Mouse (Mus musculus) CD4-positive, CD25-positive, alpha-beta regulatory T cell, adult 4 months (primary cell): ENCODE data around the gene Mtus2. TPM values are rescaled to one million over a fixed set of nuclear protein-coding genes. Genes with fewer than 3 reads are reported as not detected.

ENCODE experiments used
- ATAC-seq: one replicate; pipeline ENCODE4 v1.8.0; 2017
- polyA plus RNA-seq, 2 experiments: library from polyadenylated mRNA; unstranded; fragments of 100-300 nt; shearing (Covaris generic); gene quantifications; one replicate each; pipeline ENCODE4 v1.2.1; 2017

Mtus2 gene
- polyA plus RNA-seq, 2 experiments from 2014 or later: 5.2 TPM

DNA sequence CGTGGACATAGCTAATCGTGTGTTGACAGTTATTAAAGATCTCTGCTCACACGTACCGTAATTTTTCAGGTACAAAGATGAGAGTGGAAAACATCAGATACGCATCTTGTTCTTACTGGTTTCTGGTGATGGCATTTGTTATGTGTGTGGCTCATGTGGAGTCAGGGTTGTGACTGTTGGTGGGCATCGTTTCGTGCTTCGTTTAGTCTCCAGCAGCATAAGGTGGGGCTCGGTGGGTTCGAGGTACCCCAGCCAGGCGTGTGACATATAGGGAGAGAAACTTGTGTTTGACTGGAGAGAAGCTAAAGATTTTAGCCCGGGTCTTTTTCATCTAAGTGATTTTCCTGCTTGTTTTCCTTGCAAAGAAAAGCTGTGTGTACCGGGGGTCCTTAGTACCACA is 1.4 kb downstream of the Mtus2 start:
- no peak for ATAC-seq

- no peak for ATAC-seq
Measured at GRCm38 (mm10) chr5:147959088-147959487, 2.0 kb downstream of the Mtus2 start.

DNA sequence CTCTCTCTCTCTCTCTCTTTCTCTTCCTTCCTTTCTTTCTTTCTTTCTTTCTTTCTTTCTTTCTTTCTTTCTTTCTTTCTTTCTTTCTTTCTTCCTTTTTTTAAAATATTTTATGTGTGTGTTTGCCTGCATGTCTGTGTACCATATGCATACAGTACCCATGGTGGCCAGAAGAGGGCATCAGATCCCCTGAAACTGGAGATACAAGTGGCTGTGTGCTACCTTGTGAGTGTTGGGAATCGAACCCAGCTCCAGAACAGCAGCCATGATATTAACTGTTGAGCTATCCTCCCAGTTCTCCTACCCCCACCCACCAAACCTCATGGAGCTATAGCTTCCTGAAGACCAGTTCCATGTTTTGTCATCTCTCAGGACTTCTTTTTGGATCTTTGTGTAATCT is 3.7 kb downstream of the Mtus2 start:
- no peak for ATAC-seq

DNA sequence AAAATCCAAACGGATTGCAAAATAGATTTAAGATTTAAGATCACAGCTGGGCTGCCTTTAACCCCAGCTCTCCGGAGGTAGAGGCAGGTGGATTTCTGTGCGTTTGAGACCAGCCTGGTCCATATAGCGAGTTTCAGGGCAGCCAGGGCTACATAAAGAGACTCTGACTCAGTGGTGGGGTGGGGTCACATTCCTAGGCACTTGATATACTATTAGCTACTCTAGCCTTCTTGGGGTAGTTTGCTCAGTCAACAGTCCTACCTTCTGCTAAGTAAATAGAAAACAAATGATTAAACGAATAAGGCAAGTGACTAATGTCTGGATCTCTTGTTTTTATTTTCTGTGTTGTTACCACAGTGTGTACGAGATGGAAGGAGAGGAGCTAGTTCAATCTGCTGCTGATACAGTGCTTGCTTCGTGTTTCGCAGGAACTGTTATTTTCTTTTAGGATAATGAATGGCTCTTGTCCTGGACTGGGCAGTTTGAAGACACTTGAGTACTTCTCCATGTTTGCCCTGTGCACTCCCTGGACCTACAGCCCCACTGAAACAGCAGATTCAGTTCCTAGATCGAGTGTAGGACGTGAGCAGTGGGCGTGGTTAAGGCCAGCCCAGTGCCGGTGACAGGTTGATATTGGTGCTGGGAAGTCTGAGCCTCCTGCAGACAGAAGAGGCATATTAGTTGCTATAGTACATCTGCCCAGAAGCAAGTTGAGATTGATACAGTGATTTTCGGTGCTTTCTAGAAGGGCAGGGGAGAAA is 6.9 kb downstream of the Mtus2 start:
- no peak for ATAC-seq

GRCm38 (mm10) chr5:147964776-147965175 is 7.7 kb downstream of the Mtus2 start:
- ATAC-seq: no peak

DNA sequence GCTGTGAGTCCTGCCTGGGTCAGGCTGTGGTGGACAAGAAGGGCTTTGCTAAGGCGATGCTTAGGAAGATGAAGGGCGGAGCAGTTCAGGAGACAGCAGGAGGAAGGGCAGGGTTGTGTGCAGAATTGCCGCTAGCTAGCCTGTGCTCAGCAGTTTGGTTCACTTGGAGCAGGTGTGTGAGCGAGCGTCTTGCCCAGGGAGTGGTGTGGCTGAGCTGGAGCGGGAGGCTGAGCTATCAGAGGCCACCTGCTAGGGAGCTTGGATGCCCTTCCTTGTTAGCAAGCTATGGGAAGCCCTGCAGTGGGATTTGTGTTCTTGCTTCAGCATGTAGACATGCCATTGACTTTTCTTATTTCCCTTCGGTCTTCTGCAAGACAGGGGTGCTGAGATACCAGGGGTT is 9.5 kb downstream of the Mtus2 start:
- ATAC-seq: no peak

DNA sequence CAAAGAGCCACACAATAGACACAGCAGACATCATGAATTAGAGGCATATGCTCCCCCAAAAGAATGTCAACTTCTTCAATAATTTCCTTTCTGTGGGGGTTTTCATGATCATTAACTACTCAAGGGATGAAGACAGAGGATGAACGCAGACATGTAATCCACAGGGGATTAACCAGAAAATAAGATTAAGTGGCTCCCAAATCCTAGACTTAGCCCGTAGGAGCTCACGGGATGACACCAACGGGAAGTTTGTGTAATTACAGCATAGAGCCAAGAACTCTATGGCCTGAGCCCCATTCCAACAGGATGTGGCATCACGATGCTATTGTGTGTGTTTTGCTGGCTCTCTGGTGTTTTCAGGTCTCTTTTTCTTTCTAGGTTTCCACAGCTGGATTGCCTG is 12.4 kb downstream of the Mtus2 start:
- ATAC-seq: no peak

DNA sequence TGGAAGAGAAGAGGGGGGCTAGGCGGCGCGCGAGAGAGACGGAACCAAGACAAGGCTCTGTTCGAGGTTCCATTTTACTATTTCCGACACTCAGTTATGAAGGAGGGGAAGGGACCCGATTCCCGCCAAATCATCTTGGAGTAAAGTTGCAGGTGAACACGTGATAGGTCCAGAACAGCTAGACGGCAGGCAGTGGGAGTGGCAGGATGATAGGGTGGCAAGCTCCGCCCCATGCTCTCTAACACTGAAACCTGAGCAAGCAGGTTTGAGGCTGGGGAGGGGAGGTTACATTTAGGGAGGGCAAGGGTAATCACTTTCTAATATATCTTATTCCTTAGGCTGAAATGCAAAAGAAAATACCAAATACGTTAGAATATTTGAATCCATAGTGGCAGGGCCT is 18.9 kb downstream of the Mtus2 start:
- ATAC-seq: no peak

- ATAC-seq: no peak
Measured at GRCm38 (mm10) chr5:147980606-147981005, 23.5 kb downstream of the Mtus2 start.

- ATAC-seq: no peak
Measured at GRCm38 (mm10) chr5:147990289-147990688, 33.2 kb downstream of the Mtus2 start.

GRCm38 (mm10) chr5:147990775-147991174 is 33.7 kb downstream of the Mtus2 start:
- ATAC-seq: no peak

DNA sequence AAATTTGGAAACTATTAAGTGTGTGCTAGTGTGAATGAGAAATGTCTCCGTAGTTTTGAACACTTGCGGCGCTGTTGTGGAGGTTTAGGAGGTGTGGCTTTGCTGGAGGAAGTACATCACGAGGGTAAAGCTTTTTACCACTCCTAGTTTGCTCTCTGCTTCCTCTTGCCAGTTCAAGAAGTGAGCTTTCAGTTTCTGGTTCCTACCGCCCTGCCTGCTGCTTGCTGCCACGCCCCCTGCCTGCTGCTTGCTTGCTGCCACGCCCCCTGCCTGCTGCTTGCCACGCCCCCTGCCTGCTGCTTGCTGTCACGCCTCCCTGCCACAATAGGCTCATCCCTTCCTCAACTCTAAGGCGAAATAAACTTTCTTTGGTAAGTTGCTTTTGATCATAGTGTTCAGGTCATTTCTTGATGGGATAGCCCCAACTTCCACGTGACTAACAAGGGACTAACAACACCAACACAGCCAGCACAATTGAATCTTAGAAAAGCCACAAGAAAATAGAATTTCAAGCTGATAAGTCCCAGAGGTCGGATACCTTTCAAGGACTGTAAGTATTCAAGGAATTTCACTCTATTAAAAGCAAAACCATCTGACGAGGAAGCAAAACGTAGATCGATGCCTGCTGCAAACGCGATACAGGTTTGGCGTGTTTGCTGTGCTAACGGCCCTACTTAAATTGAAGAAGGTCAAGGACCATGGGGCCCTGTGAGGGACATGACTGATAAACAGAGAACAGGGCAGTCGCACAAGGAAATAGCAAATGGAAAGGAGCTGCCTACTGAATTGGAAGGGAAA is 35.7 kb downstream of the Mtus2 start:
- ATAC-seq: no peak

- ATAC-seq: no peak
Measured at GRCm38 (mm10) chr5:148005263-148005662, 48.1 kb downstream of the Mtus2 start.

- no peak for ATAC-seq
Measured at GRCm38 (mm10) chr5:148012156-148012555, 55.0 kb downstream of the Mtus2 start.

DNA sequence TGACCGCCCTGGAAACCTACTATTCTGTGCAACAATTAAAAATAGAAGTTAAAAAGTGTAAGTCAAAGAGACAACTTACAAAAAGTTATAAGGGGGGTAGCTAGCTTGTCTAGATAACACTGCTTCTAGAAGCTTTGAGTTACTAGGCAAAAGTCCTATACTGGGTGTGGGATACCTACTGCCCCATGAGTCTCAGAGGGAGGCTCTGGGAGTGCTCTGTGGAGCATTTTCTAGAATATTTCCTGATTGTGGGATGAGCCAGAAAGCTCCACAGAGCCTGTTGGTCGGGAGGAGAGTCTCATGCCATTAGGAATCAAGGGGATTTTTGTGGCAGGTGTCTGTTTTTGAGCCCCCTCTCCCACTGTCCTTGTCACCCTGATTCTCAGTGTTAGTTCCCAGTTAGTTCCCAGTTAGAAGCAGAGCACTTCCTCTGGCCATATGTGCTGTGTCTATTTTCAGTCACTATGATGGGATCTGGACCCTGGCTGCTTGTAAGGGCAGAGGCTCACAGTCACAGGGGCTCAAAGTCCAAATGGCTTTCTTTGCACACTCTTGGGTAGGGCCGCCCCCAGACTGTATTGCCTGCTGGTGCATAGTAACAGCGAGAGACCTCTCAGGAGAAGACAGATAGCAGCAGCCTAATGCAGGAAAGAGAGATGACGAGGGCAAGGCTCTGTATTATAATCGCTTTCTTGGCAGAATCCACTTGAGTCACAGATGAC is 57.2 kb downstream of the Mtus2 start:
- ATAC-seq: no peak

- ATAC-seq: no peak
Measured at GRCm38 (mm10) chr5:148015383-148015782, 58.3 kb downstream of the Mtus2 start.

DNA sequence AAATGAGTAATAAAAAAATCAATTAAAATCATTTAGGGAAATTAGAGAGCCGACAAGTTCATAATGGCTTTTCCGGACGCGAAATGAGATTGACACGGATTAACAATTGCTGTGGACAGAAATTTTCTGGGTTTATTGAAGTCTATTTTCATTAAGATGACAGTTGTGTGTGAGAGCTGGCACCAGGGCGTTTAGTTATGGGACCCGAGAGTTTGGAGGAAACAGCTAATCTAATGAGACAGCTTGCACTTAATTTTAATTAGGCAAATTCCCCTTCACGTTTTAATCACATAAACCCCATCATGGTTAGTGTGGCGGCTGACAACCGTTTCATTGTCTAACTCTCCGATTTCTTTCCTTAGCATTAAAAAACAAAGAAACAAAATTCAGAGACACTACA is 60.3 kb downstream of the Mtus2 start:
- no peak for ATAC-seq

GRCm38 (mm10) chr5:148022784-148023183 is 65.7 kb downstream of the Mtus2 start:
- no peak for ATAC-seq

GRCm38 (mm10) chr5:148026401-148027349 is 69.6 kb downstream of the Mtus2 start:
- no peak for ATAC-seq

DNA sequence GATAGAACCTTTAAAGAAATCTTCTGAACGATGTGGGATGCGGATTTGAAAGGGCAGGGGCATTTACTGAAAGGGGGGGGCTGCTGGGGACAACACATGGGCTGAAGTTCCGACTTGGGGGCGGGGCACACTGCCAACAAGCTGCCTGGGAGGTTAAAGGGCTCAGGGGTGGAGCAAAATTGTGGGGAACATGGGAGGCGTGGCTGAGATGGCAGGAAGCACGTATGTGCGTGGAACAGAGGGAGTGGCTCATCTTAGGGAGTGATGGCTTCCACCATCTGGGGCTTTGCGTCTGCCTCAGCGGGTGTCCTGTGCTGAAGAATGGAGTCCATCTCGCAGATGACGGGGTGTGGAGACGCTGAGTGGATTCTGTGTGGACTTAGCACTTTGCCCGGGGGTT is 70.9 kb downstream of the Mtus2 start:
- no peak for ATAC-seq

DNA sequence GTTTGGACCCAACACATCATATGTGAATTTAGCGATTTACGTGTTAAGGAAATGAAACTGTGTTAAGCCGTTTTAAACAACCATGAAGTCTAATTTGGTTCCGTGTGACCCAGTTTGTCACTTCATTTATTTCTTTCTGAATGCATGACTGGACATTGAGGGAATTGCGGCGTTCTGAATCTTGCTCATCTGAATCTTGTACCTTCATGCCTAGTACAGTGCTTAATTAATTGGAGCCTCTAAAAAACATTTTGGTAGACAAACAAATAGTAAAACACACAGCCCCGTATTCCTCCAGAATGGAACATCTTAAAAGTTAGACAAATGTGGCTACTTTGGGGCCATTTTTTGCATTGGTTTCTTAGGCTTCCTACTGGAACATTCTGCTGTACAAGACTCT is 84.5 kb downstream of the Mtus2 start:
- no peak for ATAC-seq

GRCm38 (mm10) chr5:148048200-148048599 is 91.1 kb downstream of the Mtus2 start:
- ATAC-seq: no peak
